Mouse (Mus musculus): Measurements from ENCODE around the gene Hist1h3a.
A peak's percentile ranks its signal among the peaks of the same experiment; 100 is the strongest.

The Hist1h3a gene

GRCm38 (mm10) chr13:23759251-23759771 lies 2.9 kb downstream of the Hist1h3a start:
- DNase-seq (ENCODE audit: low spot score): no peak

GRCm38 (mm10) chr13:23757921-23758320 lies 4.3 kb downstream of the Hist1h3a start:
- peak; percentile 33 for DNase-seq (ENCODE audit: low spot score)

- no peak for DNase-seq (ENCODE audit: low spot score)
These were observed 4.9 kb downstream of the Hist1h3a start for GRCm38 (mm10) chr13:23757211-23757773.

- DNase-seq (ENCODE audit: low spot score): peak; percentile 98
These were observed 5.4 kb downstream of the Hist1h3a start, which contains the start of gene Hist1h4b for GRCm38 (mm10) chr13:23756790-23757189. Gene Hist1h4b (plus strand): TSS chr13:23757013.

- DNase-seq (ENCODE audit: low spot score): no peak
These were observed 7.2 kb downstream of the Hist1h3a start for GRCm38 (mm10) chr13:23755000-23755399.

- peak; percentile 38 for DNase-seq (ENCODE audit: low spot score)
These were observed 8.7 kb downstream of the Hist1h3a start for GRCm38 (mm10) chr13:23753314-23754078.

GRCm38 (mm10) chr13:23752742-23753172 lies 9.4 kb downstream of the Hist1h3a start:
- DNase-seq (ENCODE audit: low spot score): peak; percentile 59

- peak; percentile 99 for DNase-seq (ENCODE audit: low spot score)
These were observed 10.0 kb downstream of the Hist1h3a start, which contains the start of gene Hist1h3b for GRCm38 (mm10) chr13:23752067-23752741. Gene Hist1h3b (plus strand): TSS chr13:23752267.

- DNase-seq (ENCODE audit: low spot score): peak; percentile 73
These were observed 10.7 kb downstream of the Hist1h3a start for GRCm38 (mm10) chr13:23751478-23751956.

- peak; percentile 93 for DNase-seq (ENCODE audit: low spot score)
These were observed 11.2 kb downstream of the Hist1h3a start, which contains the start of gene Hist1h2ab for GRCm38 (mm10) chr13:23750839-23751477. Gene Hist1h2ab (plus strand): TSS chr13:23751126.

- DNase-seq (ENCODE audit: low spot score): peak; percentile 35
These were observed 12.5 kb downstream of the Hist1h3a start for GRCm38 (mm10) chr13:23749563-23750121.

GRCm38 (mm10) chr13:23747892-23748288 lies 14.3 kb downstream of the Hist1h3a start:
- DNase-seq (ENCODE audit: low spot score): peak; percentile 69

- DNase-seq (ENCODE audit: low spot score): peak; percentile 76
These were observed 14.9 kb downstream of the Hist1h3a start for GRCm38 (mm10) chr13:23747081-23747891.

GRCm38 (mm10) chr13:23746201-23747080 lies 15.7 kb downstream of the Hist1h3a start, which contains the start of gene Hist1h2bb:
Gene Hist1h2bb (plus strand): TSS chr13:23746734.
- peak; percentile 96 for DNase-seq (ENCODE audit: low spot score)

- DNase-seq (ENCODE audit: low spot score): peak; percentile 96
These were observed 16.6 kb downstream of the Hist1h3a start, which contains the start of gene Hist1h3c for GRCm38 (mm10) chr13:23745381-23746161. Gene Hist1h3c (minus strand): TSS chr13:23745602.

GRCm38 (mm10) chr13:23744421-23745380 lies 17.5 kb downstream of the Hist1h3a start:
- peak; percentile 72 for DNase-seq (ENCODE audit: low spot score)

- no peak for DNase-seq (ENCODE audit: low spot score)
These were observed 18.2 kb downstream of the Hist1h3a start for GRCm38 (mm10) chr13:23743963-23744362.
